Mouse (Mus musculus) cerebellum, postnatal 14 days (tissue): ENCODE results near the gene Rbm20.
A peak's percentile ranks its signal among the peaks of the same experiment; 100 is the strongest.

Experiments
- DNase-seq, 2 experiments: peaks; one replicate each; pipeline ENCODE4 v3.0.0; 2021; ENCODE audit warnings: mixed read lengths in 2 of 2

Gene Rbm20

GRCm38 (mm10) chr19:53816242-53816641 lies 139.1 kb downstream of the Rbm20 start:
- DNase-seq: no peak

- no peak for DNase-seq
These were observed 142.2 kb downstream of the Rbm20 start for GRCm38 (mm10) chr19:53819299-53819698.

- no peak for DNase-seq
These were observed 144.4 kb downstream of the Rbm20 start for GRCm38 (mm10) chr19:53821241-53822120.

- DNase-seq: no peak
These were observed 146.7 kb downstream of the Rbm20 start for GRCm38 (mm10) chr19:53823847-53824246.

- peak; percentile 38 to 55 for DNase-seq
These were observed 148.0 kb downstream of the Rbm20 start for GRCm38 (mm10) chr19:53824872-53825680.

GRCm38 (mm10) chr19:53829990-53830389 lies 152.9 kb downstream of the Rbm20 start:
- no peak for DNase-seq

GRCm38 (mm10) chr19:53830407-53831163 lies 153.5 kb downstream of the Rbm20 start:
- peak; percentile 27 to 37 for DNase-seq

GRCm38 (mm10) chr19:53831164-53831448 lies 154.0 kb downstream of the Rbm20 start:
- no peak for DNase-seq

GRCm38 (mm10) chr19:53832512-53832911 lies 155.4 kb downstream of the Rbm20 start:
- DNase-seq: no peak

- DNase-seq: no peak
These were observed 156.8 kb downstream of the Rbm20 start for GRCm38 (mm10) chr19:53833745-53834369.

GRCm38 (mm10) chr19:53836569-53837454 lies 159.7 kb downstream of the Rbm20 start:
- no peak for DNase-seq

GRCm38 (mm10) chr19:53838850-53839249 lies 161.7 kb downstream of the Rbm20 start:
- peak in 1 of 2 experiments; percentile 40 for DNase-seq

GRCm38 (mm10) chr19:53839837-53840236 lies 162.7 kb downstream of the Rbm20 start:
- peak; percentile 33 to 58 for DNase-seq

GRCm38 (mm10) chr19:53841915-53842314 lies 164.8 kb downstream of the Rbm20 start:
- peak; percentile 64 to 87 for DNase-seq

GRCm38 (mm10) chr19:53843972-53844371 lies 166.9 kb downstream of the Rbm20 start:
- DNase-seq: no peak

- DNase-seq: no peak
These were observed 171.3 kb downstream of the Rbm20 start for GRCm38 (mm10) chr19:53848272-53848995.

GRCm38 (mm10) chr19:53850166-53850922 lies 173.2 kb downstream of the Rbm20 start:
- DNase-seq: peak; percentile 87 to 92

- peak; percentile 71 to 72 for DNase-seq
These were observed 174.2 kb downstream of the Rbm20 start for GRCm38 (mm10) chr19:53851352-53851751.

GRCm38 (mm10) chr19:53851826-53852698 lies 175.0 kb downstream of the Rbm20 start:
- peak; percentile 76 to 78 for DNase-seq
